Mouse (Mus musculus) activated CD4-positive, CD25-positive, alpha-beta regulatory T cell, adult 9 weeks (primary cell): ENCODE results near the gene Olfr147. TPM values are rescaled to one million over a fixed set of nuclear protein-coding genes. Genes with fewer than 3 reads are reported as not detected.

ENCODE experiments used
- polyA plus RNA-seq: library from polyadenylated mRNA; unstranded; fragments of 100-300 nt; shearing (Covaris generic); gene quantifications from one replicate; pipeline ENCODE4 v1.2.1, GENCODE M21; 2017

Olfr147 gene
- polyA plus RNA-seq = not detected

GRCm38 (mm10) chr9:38401398-38401797 lies at the start of gene Olfr147:
TSS of gene Olfr147 (plus strand) at chr9:38401698.

DNA sequence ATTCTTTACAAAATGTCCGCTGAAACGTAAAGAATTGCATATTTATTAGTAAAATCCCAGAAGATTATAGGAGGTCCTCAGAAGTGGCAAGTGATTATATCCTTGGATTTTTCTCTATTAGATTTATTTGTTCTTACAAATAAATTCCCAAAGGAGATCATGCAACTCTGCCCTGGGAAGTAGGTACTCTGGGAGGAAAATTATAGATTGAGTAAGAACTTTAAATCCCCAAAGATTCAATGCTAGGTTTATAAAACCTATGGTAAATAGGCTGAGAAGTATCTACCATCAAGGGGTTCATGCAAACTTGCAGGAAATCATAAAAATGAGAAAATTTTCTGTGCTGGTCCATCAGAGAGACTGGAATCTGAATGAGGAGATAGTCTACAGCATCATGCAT lies 34.9 kb upstream of the Olfr147 start, which contains the start of gene Olfr250:
Gene Olfr250 (plus strand): TSS at position 301 of the 400 bp plus-strand sequence.

GRCm38 (mm10) chr9:38376786-38377185 lies 24.7 kb upstream of the Olfr147 start, which contains the start of gene Olfr251:
TSS of gene Olfr251 (plus strand) at chr9:38377086.

DNA sequence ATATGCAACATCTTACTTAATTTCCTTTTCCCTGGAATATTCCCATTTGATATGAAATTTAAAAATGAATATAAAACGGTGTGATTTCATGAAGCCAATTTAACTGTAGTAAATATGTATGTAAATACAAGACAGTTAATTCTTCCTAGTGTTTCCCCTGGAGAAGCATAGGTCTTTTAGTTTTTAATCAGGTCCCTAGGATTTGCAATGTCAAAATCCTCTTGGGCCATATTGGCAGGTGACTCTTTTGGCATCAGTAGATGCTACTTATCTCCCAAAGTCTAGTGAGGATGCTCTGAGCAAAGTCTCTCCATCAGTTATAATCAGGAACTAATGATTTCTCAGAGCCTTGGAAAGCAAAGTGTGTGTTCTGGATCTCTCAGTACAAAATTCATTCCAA lies 27.7 kb downstream of the Olfr147 start, which contains the start of gene Olfr901:
Gene Olfr901 (plus strand): TSS at position 301 of the 400 bp plus-strand sequence.

DNA sequence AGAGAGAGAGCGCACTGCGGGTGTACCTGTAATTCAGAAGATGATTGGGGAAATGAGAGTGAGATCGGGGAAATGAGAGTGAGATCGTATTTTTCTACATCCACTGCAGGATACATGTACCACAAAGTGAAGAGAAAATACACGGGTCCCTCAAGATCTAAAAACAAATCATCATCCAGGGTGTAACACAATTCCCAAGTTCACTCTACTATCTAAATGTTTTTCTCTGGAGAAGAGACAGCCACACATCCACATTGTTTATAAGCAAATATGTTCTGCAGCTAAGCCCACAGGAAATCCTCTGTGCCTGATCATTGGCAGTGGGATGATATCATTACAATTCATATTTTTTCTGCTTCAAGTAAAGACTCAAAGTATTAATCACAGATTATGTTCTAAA lies 45.9 kb downstream of the Olfr147 start, which contains the start of gene Olfr902:
Gene Olfr902 (plus strand): TSS at position 301 of the 400 bp plus-strand sequence.

Other genes with a start within 250 kb of the Olfr147 start
- not detected for gene Olfr891, start 220.9 kb upstream of the Olfr147 start, polyA plus RNA-seq
- not detected for gene Olfr893, start 193.3 kb upstream of the Olfr147 start, polyA plus RNA-seq
- not detected for gene Olfr894, start 183.6 kb upstream of the Olfr147 start, polyA plus RNA-seq
- gene Olfr143, start 148.9 kb upstream of the Olfr147 start, polyA plus RNA-seq = not detected
- not detected for gene Olfr895, start 133.8 kb upstream of the Olfr147 start, polyA plus RNA-seq
- not detected for gene Olfr896-ps1, start 110.6 kb upstream of the Olfr147 start, polyA plus RNA-seq
- gene Olfr25, start 72.6 kb upstream of the Olfr147 start, polyA plus RNA-seq = not detected
- 0.11 TPM for gene Olfr898, start 53.3 kb upstream of the Olfr147 start, polyA plus RNA-seq
- gene Olfr250, start 34.8 kb upstream of the Olfr147 start, polyA plus RNA-seq = 0.07 TPM
- gene Olfr251, start 24.6 kb upstream of the Olfr147 start, polyA plus RNA-seq = not detected
- gene Olfr901, start 27.8 kb downstream of the Olfr147 start, polyA plus RNA-seq = 0.10 TPM
- gene Olfr902, start 46.0 kb downstream of the Olfr147 start, polyA plus RNA-seq = not detected
- not detected for gene Olfr904, start 61.4 kb downstream of the Olfr147 start, polyA plus RNA-seq
- not detected for gene Olfr905, start 69.4 kb downstream of the Olfr147 start, polyA plus RNA-seq
- gene Olfr906, start 85.4 kb downstream of the Olfr147 start, polyA plus RNA-seq = not detected
- gene Olfr907, start 94.1 kb downstream of the Olfr147 start, polyA plus RNA-seq = not detected
- not detected for gene Olfr911-ps1, start 119.9 kb downstream of the Olfr147 start, polyA plus RNA-seq
- not detected for gene Olfr910, start 136.2 kb downstream of the Olfr147 start, polyA plus RNA-seq
- gene Olfr912, start 178.5 kb downstream of the Olfr147 start, polyA plus RNA-seq = 0.05 TPM
- not detected for gene Olfr913, start 191.1 kb downstream of the Olfr147 start, polyA plus RNA-seq
- gene Olfr914, start 203.4 kb downstream of the Olfr147 start, polyA plus RNA-seq = not detected